ENCODE assay signal across 20 mouse cellular contexts in genomic region chr10:50190276-50190675, GRCm38 (mm10).
DNase-seq lines count a peak whose midpoint lies in the region; ATAC-seq lines count a peak whose summit lies in the region.
"Had no signal": no experiment of that assay in that cellular context is flagged by ENCODE, and none has a peak within 500 bp of the region (broad histone marks: within the 10 kb centered on the region; RNA-seq: fewer than 3 reads in every experiment).

No protein-coding gene starts in this region.

- H3K4me3 ChIP-seq in forebrain, embryonic 14.5 days (ENCODE audit: low read depth, low read length) = no peak overlapping the region
- H3K4me3 ChIP-seq in forebrain, embryonic 15.5 days = no peak overlapping the region
- H3K4me3 ChIP-seq: embryonic facial prominence, embryonic 15.5 days; erythroblast, embryonic 14.5 days; forebrain, embryonic 10.5 days; heart, embryonic 10.5 days; hindbrain, embryonic 12.5 days; intestine, embryonic 15.5 days had no signal

- H3K36me3 ChIP-seq in forebrain, embryonic 14.5 days (ENCODE audit: control insufficient read depth, insufficient read depth, low read length) = no peaks in the 10 kb centered on the region
- H3K36me3 ChIP-seq in forebrain, embryonic 15.5 days = no peaks in the 10 kb centered on the region
- H3K36me3 ChIP-seq: embryonic facial prominence, embryonic 15.5 days; forebrain, embryonic 10.5 days; heart, embryonic 10.5 days; hindbrain, embryonic 12.5 days; intestine, embryonic 15.5 days had no signal

- no peak overlapping the region for H3K4me2 ChIP-seq in forebrain, embryonic 14.5 days (ENCODE audit: low read length)
- no peak overlapping the region for H3K4me2 ChIP-seq in forebrain, embryonic 15.5 days (replicated peaks)
- H3K4me2 ChIP-seq: embryonic facial prominence, embryonic 15.5 days; hindbrain, embryonic 12.5 days; intestine, embryonic 15.5 days had no signal

- no peaks in the 10 kb centered on the region for H3K27me3 ChIP-seq in forebrain, embryonic 14.5 days (replicated peaks; ENCODE audit: control insufficient read depth, insufficient read depth, low read length)
- no peaks in the 10 kb centered on the region for H3K27me3 ChIP-seq in forebrain, embryonic 15.5 days
- H3K27me3 ChIP-seq: embryonic facial prominence, embryonic 15.5 days; hindbrain, embryonic 12.5 days; intestine, embryonic 15.5 days had no signal

- H3K4me1 ChIP-seq in forebrain, embryonic 14.5 days (ENCODE audit: control insufficient read depth, insufficient read depth, low read length) = no peaks in the 10 kb centered on the region
- H3K4me1 ChIP-seq in forebrain, embryonic 15.5 days = no peaks in the 10 kb centered on the region
- H3K4me1 ChIP-seq: embryonic facial prominence, embryonic 15.5 days; forebrain, embryonic 10.5 days; heart, embryonic 10.5 days; hindbrain, embryonic 12.5 days; intestine, embryonic 15.5 days had no signal

- 53% methylated on average over 4 of the region's 4 CpGs for WGBS in forebrain, embryonic 14.5 days
- 43% methylated on average over 4 of the region's 4 CpGs for WGBS in forebrain, embryonic 15.5 days

- ATAC-seq in forebrain, embryonic 14.5 days = peak; percentile 42; the same call in 1 of the 2 replicates
- no peak for ATAC-seq in forebrain, embryonic 15.5 days (replicated peaks)
- ATAC-seq: intestine, embryonic 15.5 days had no signal

- H3K9ac ChIP-seq in forebrain, embryonic 14.5 days (ENCODE audit: low read length) = no peak overlapping the region
- H3K9ac ChIP-seq in forebrain, embryonic 15.5 days (replicated peaks) = no peak overlapping the region
- H3K9ac ChIP-seq: embryonic facial prominence, embryonic 15.5 days; hindbrain, embryonic 12.5 days; intestine, embryonic 15.5 days had no signal

- DNase-seq in cerebellum, adult 18-20 months = peak; percentile 21 to 46
- DNase-seq in cerebellum, adult 11 months = no peak
- DNase-seq in forebrain, embryonic 14.5 days (ENCODE audit: low spot score) = peak; percentile 58
- peak; percentile 78 for DNase-seq in brain, adult 2 months (ENCODE audit: low read depth, low spot score)
- peak; percentile 36 to 62 for DNase-seq in cerebellum, postnatal 14 days
- DNase-seq in urinary bladder, postnatal 25 days (ENCODE audit: low spot score) = no peak
- no peak for DNase-seq in urinary bladder, postnatal 4 days (ENCODE audit: low spot score in 2 of 2)
- DNase-seq: adrenal gland, postnatal 10 days; gastrocnemius, postnatal 10 days; heart, adult 18-20 months; heart, postnatal 10 days; heart, postnatal 4 days; kidney, adult 18-20 months had no signal

- H3K9me3 ChIP-seq in forebrain, embryonic 14.5 days (replicated peaks; ENCODE audit: control insufficient read depth, low read length) = no peaks in the 10 kb centered on the region
- H3K9me3 ChIP-seq in forebrain, embryonic 15.5 days = no peaks in the 10 kb centered on the region
- H3K9me3 ChIP-seq: embryonic facial prominence, embryonic 15.5 days; forebrain, embryonic 10.5 days; heart, embryonic 10.5 days; hindbrain, embryonic 12.5 days; intestine, embryonic 15.5 days had no signal

- H3K27ac ChIP-seq in forebrain, embryonic 14.5 days (ENCODE audit: low read depth, low read length) = no peak overlapping the region
- no peak overlapping the region for H3K27ac ChIP-seq in forebrain, embryonic 15.5 days (replicated peaks)
- H3K27ac ChIP-seq: embryonic facial prominence, embryonic 15.5 days; forebrain, embryonic 10.5 days; heart, embryonic 10.5 days; hindbrain, embryonic 12.5 days; intestine, embryonic 15.5 days had no signal

Comparison
In these comparisons a context has a peak if more than half of its experiments do, and no peak if none do; other contexts are left out.
1. DNase-seq: peak in cerebellum, adult 18-20 months (2 of 2), forebrain, embryonic 14.5 days (single experiment), brain, adult 2 months (single experiment) and cerebellum, postnatal 14 days (2 of 2); none in cerebellum, adult 11 months (single experiment), urinary bladder, postnatal 25 days (single experiment) and urinary bladder, postnatal 4 days (0 of 2).